Mouse (Mus musculus): ENCODE measurements at regions not wholly inside any gene's neighbourhood (a gene's known extent, or its start where the extent isn't known, plus 50 kb on each side); places are given as distances from the start of the nearest gene placed in this dataset.

GRCm38 (mm10) chr1:30540088-30540698 lies 333.5 kb downstream of the Phf3 start:
- DNase-seq (ENCODE audit: low spot score) (no peak), ATAC-seq (ENCODE audit: low FRiP score, low read depth) (no peak)
- 76% methylated on average over 13 of the region's 13 CpGs for WGBS

GRCm38 (mm10) chr1:30536989-30537975 lies 336.4 kb downstream of the Phf3 start:
- H3K4me1 ChIP-seq (ENCODE audit: control insufficient read depth, insufficient read depth, low read length) = 0 out of 2 replicates have a peak, but pooled peaks cover 5% of the 10 kb centered on the region
- no peak for DNase-seq (ENCODE audit: low spot score)
- H3K9ac ChIP-seq (ENCODE audit: low read depth, low read length, severe bottlenecking) = no peak overlapping the region
- WGBS = 35% methylated on average over 11 of the region's 11 CpGs
- TF ChIP-seq POLR2A (IDR thresholded peaks at IDR 0.05; ENCODE audit: borderline replicate concordance, extremely low read depth, insufficient read depth, insufficient read length) = no peak
- H3K36me3 ChIP-seq (ENCODE audit: control insufficient read depth, insufficient read depth, low read length) = no peaks in the 10 kb centered on the region
- H3K4me2 ChIP-seq (replicated peaks; ENCODE audit: low read depth, low read length, severe bottlenecking) = no peak overlapping the region
- H3K27ac ChIP-seq (replicated peaks; ENCODE audit: low read depth, low read length) = no peak overlapping the region
- H3K27me3 ChIP-seq (ENCODE audit: control insufficient read depth, insufficient read depth, low read length) = no peaks in the 10 kb centered on the region
- no peak overlapping the region for H3K4me3 ChIP-seq (replicated peaks; ENCODE audit: low read length)
- no peaks in the 10 kb centered on the region for H3K9me3 ChIP-seq (ENCODE audit: control insufficient read depth, low read length)
- no peak for ATAC-seq (ENCODE audit: low FRiP score, low read depth)

More at GRCm38 (mm10) chr1:30540088-30540698, 333.5 kb downstream of the Phf3 start:
- Histone ChIP-seq H3K27ac (replicated peaks; ENCODE audit: low read depth, low read length) (no peak overlapping the region), H3K4me1 (ENCODE audit: control insufficient read depth, insufficient read depth, low read length) (0 out of 2 replicates have a peak, but pooled peaks cover 5% of the 10 kb centered on the region), H3K9ac (ENCODE audit: low read depth, low read length, severe bottlenecking) (no peak overlapping the region), H3K36me3 (ENCODE audit: control insufficient read depth, insufficient read depth, low read length) (no peaks in the 10 kb centered on the region), H3K4me2 (replicated peaks; ENCODE audit: low read depth, low read length, severe bottlenecking) (no peak overlapping the region), H3K27me3 (ENCODE audit: control insufficient read depth, insufficient read depth, low read length) (no peaks in the 10 kb centered on the region), H3K9me3 (ENCODE audit: control insufficient read depth, low read length) (no peaks in the 10 kb centered on the region), H3K4me3 (replicated peaks; ENCODE audit: low read length) (no peak overlapping the region)
- no peak for TF ChIP-seq POLR2A (IDR thresholded peaks at IDR 0.05; ENCODE audit: borderline replicate concordance, extremely low read depth, insufficient read depth, insufficient read length)

- TF ChIP-seq POLR2A (IDR thresholded peaks at IDR 0.05; ENCODE audit: borderline replicate concordance, extremely low read depth, insufficient read depth, insufficient read length) = no peak
- WGBS = 55% methylated on average over 3 of the region's 3 CpGs
- Histone ChIP-seq H3K9ac (ENCODE audit: low read depth, low read length, severe bottlenecking) (no peak overlapping the region), H3K4me3 (replicated peaks; ENCODE audit: low read length) (no peak overlapping the region), H3K4me1 (ENCODE audit: control insufficient read depth, insufficient read depth, low read length) (no peaks in the 10 kb centered on the region), H3K4me2 (replicated peaks; ENCODE audit: low read depth, low read length, severe bottlenecking) (no peak overlapping the region), H3K27me3 (ENCODE audit: control insufficient read depth, insufficient read depth, low read length) (no peaks in the 10 kb centered on the region), H3K27ac (replicated peaks; ENCODE audit: low read depth, low read length) (no peak overlapping the region), H3K9me3 (ENCODE audit: control insufficient read depth, low read length) (no peaks in the 10 kb centered on the region), H3K36me3 (ENCODE audit: control insufficient read depth, insufficient read depth, low read length) (no peaks in the 10 kb centered on the region)
- DNase-seq (ENCODE audit: low spot score) = no peak
- ATAC-seq (ENCODE audit: low FRiP score, low read depth) = no peak
Measured at GRCm38 (mm10) chr1:30517348-30517747, 356.4 kb downstream of the Phf3 start.

- ATAC-seq (ENCODE audit: low FRiP score, low read depth) (no peak), DNase-seq (ENCODE audit: low spot score) (no peak)
- H3K4me2 ChIP-seq (replicated peaks; ENCODE audit: low read depth, low read length, severe bottlenecking) = no peak overlapping the region
- no peak for TF ChIP-seq POLR2A (IDR thresholded peaks at IDR 0.05; ENCODE audit: borderline replicate concordance, extremely low read depth, insufficient read depth, insufficient read length)
- no peaks in the 10 kb centered on the region for H3K9me3 ChIP-seq (ENCODE audit: control insufficient read depth, low read length)
- H3K27me3 ChIP-seq (ENCODE audit: control insufficient read depth, insufficient read depth, low read length) = no peaks in the 10 kb centered on the region
- no peaks in the 10 kb centered on the region for H3K36me3 ChIP-seq (ENCODE audit: control insufficient read depth, insufficient read depth, low read length)
- H3K4me1 ChIP-seq (ENCODE audit: control insufficient read depth, insufficient read depth, low read length) = no peaks in the 10 kb centered on the region
- no peak overlapping the region for H3K9ac ChIP-seq (ENCODE audit: low read depth, low read length, severe bottlenecking)
- whole genome bisulfite sequencing = 89% methylated on average over 6 of the region's 6 CpGs
- H3K27ac ChIP-seq (replicated peaks; ENCODE audit: low read depth, low read length) = no peak overlapping the region
- no peak overlapping the region for H3K4me3 ChIP-seq (replicated peaks; ENCODE audit: low read length)
Measured at GRCm38 (mm10) chr1:30515846-30516245, 357.9 kb downstream of the Phf3 start.

GRCm38 (mm10) chr1:30503224-30503623 lies 370.5 kb downstream of the Phf3 start:
- no peaks in the 10 kb centered on the region for H3K36me3 ChIP-seq (ENCODE audit: control insufficient read depth, insufficient read depth, low read length)
- H3K4me1 ChIP-seq (ENCODE audit: control insufficient read depth, insufficient read depth, low read length) = no peaks in the 10 kb centered on the region
- no peak overlapping the region for H3K4me3 ChIP-seq (replicated peaks; ENCODE audit: low read length)
- no peak overlapping the region for H3K9ac ChIP-seq (ENCODE audit: low read depth, low read length, severe bottlenecking)
- H3K27me3 ChIP-seq (ENCODE audit: control insufficient read depth, insufficient read depth, low read length) = no peaks in the 10 kb centered on the region
- no peak for TF ChIP-seq POLR2A (IDR thresholded peaks at IDR 0.05; ENCODE audit: borderline replicate concordance, extremely low read depth, insufficient read depth, insufficient read length)
- ATAC-seq (ENCODE audit: low FRiP score, low read depth) = no peak
- no peak overlapping the region for H3K4me2 ChIP-seq (replicated peaks; ENCODE audit: low read depth, low read length, severe bottlenecking)
- no peak overlapping the region for H3K27ac ChIP-seq (replicated peaks; ENCODE audit: low read depth, low read length)
- no peaks in the 10 kb centered on the region for H3K9me3 ChIP-seq (ENCODE audit: control insufficient read depth, low read length)
- DNase-seq (ENCODE audit: low spot score) = no peak
- 22% methylated on average over 1 of the region's 1 CpGs for WGBS

Data from limb, embryonic 14.5 days (tissue).